8 mouse cellular contexts compared by ENCODE assay signal in genomic region chr12:30199735-30200134, GRCm38 (mm10).
DNase-seq lines count a peak whose midpoint lies in the region; ATAC-seq and TF ChIP-seq lines count a peak whose summit lies in the region.

No protein-coding gene starts in this region.

- no peak overlapping the region for H3K9ac ChIP-seq in embryonic facial prominence, embryonic 14.5 days (ENCODE audit: low read depth, low read length)

- ATAC-seq in embryonic facial prominence, embryonic 14.5 days (ENCODE audit: low read depth) = no peak

- no peaks in the 10 kb centered on the region for H3K4me1 ChIP-seq in lung, adult 2 months (ENCODE audit: control insufficient read depth, insufficient read depth, low read length)
- H3K4me1 ChIP-seq in embryonic facial prominence, embryonic 14.5 days (ENCODE audit: control insufficient read depth, insufficient read depth, low read length) = no peaks in the 10 kb centered on the region

- H3K9me3 ChIP-seq in embryonic facial prominence, embryonic 14.5 days (ENCODE audit: control insufficient read depth, low read length) = no peaks in the 10 kb centered on the region

- TF ChIP-seq CTCF in lung, adult 2 months (IDR thresholded peaks at IDR 0.05; ENCODE audit: insufficient read depth, low read length) = no peak

- WGBS in lung, adult 2 months = 19% methylated on average over 2 of the region's 2 CpGs
- WGBS in embryonic facial prominence, embryonic 14.5 days = 40% methylated on average over 2 of the region's 2 CpGs

- H3K27ac ChIP-seq in embryonic facial prominence, embryonic 14.5 days (replicated peaks; ENCODE audit: low read depth, low read length) = no peak overlapping the region

- no peaks in the 10 kb centered on the region for H3K36me3 ChIP-seq in embryonic facial prominence, embryonic 14.5 days (ENCODE audit: control insufficient read depth, insufficient read depth, low read length)

- no peak for TF ChIP-seq POLR2A in lung, adult 2 months (IDR thresholded peaks at IDR 0.05; ENCODE audit: borderline replicate concordance, extremely low read depth, low read depth, low read length)

- no peak overlapping the region for H3K4me2 ChIP-seq in embryonic facial prominence, embryonic 14.5 days (ENCODE audit: low read depth, low read length)

- H3K4me3 ChIP-seq in lung, adult 2 months (replicated peaks; ENCODE audit: extremely low read depth, low read depth, low read length) = no peak overlapping the region
- no peak overlapping the region for H3K4me3 ChIP-seq in embryonic facial prominence, embryonic 14.5 days (ENCODE audit: low read depth, low read length)

- intact Hi-C loops in left cerebral cortex, postnatal 14 days (cut with DNase I) = loop anchor here (5.0 kb wide), 1 partner anchor 378 kb away; no protein-coding TSS in a partner anchor

- DNase-seq in cerebellum, postnatal 10 days = peak; percentile 67 to 74
- DNase-seq in cerebellum, adult 9-11 months = no peak
- peak; percentile 6 to 12 for DNase-seq in lung, adult 18-20 months
- DNase-seq in lung, adult 2 months = no peak
- peak; percentile 52 for DNase-seq in embryonic facial prominence, embryonic 14.5 days (ENCODE audit: low spot score)
- peak; percentile 52 to 64 for DNase-seq in left cerebral cortex, postnatal 14 days (ENCODE audit: low spot score in 2 of 2)
- peak; percentile 49 for DNase-seq in right cerebral cortex, postnatal 25 days
- no peak for DNase-seq in testis, postnatal 10 days (ENCODE audit: low spot score)

- H3K27me3 ChIP-seq in embryonic facial prominence, embryonic 14.5 days (replicated peaks; ENCODE audit: control insufficient read depth, insufficient read depth, low read length) = no peaks in the 10 kb centered on the region

Comparison
In these comparisons a context has a peak if more than half of its experiments do, and no peak if none do; other contexts are left out.
1. DNase-seq: peak in cerebellum, postnatal 10 days (2 of 2), lung, adult 18-20 months (2 of 2), embryonic facial prominence, embryonic 14.5 days (single experiment), left cerebral cortex, postnatal 14 days (2 of 2) and right cerebral cortex, postnatal 25 days (single experiment); none in cerebellum, adult 9-11 months (single experiment), lung, adult 2 months (single experiment) and testis, postnatal 10 days (single experiment).